Mouse (Mus musculus) colon, adult 2 months (tissue): ENCODE data around the gene Asb10. TPM values are rescaled to one million over a fixed set of nuclear protein-coding genes. Genes with fewer than 3 reads are reported as not detected.

Experiments used
- polyA plus RNA-seq: library from polyadenylated mRNA; depleted of rRNA; stranded (reverse); fragments of >200 nt; gene quantifications from 2 replicates; pipeline ENCODE4 v1.2.3, GENCODE M21; 2012; rRNA removed

Asb10 gene
- 0.73 and 1.3 TPM in 2 replicates for polyA plus RNA-seq

GRCm38 (mm10) chr5:24540387-24541143 lies at the start of gene Asb10:
Gene Asb10 (minus strand): TSS chr5:24540978.

DNA sequence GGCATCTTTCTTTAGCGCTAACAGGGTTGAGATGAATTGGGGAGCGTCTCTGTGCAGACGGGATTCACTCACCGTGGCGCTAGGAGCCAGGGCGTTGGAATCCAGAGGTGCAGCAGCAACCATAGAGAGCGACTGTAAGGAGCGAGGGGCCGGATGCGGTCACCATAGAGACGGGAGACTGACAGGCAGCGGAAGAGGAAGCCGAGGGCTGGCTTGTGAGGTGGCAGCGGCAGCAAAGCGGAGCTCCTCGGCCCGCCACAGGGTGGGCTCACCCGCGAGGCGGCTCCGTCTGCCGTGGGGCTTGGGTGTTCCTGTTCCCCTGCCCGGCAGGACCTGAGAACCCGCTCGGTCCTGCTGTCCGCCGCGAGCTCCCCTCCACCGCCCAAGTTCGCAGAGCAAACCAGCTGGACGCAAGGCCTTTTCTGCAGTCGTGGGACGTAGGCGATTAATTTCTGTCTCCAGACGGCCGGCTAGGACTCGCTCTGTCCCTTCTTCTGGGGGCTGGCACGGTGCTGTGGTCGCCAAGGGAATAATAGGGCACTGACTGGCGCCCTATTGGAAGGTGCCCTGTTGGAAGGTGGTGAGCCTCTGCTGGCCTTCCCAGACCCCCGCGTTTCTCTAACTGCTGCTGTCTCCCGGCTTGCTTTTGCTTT lies 45.9 kb upstream of the Asb10 start, which contains the start of gene Chpf2:
Chpf2 (plus strand) TSS at position 195 of the 653 bp plus-strand sequence.

GRCm38 (mm10) chr5:24577183-24577929 lies 36.6 kb upstream of the Asb10 start, which contains the start of gene Abcf2:
Gene Abcf2 (minus strand): TSS chr5:24577467.

DNA sequence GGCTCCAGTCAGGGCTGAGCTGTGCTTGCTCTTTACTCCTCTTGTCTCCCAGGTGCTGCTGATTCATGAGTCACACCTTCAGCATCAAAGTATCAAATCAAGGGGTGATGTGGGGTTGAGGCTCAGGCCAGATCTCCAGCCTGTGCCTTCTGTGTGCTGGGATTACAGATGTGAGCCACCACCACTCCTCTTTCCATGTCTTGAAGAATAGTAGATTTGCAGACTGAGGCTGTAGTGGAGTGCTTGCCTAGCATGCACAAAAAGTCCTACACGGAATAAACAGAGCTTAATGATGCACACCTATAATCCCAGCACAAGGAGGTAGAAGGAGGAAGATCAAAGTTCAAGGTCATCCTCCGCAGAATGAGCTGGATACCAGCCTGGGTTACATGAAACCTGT lies 15.9 kb upstream of the Asb10 start, which contains the start of gene 4931409K22Rik:
4931409K22Rik (minus strand) TSS at position 101 of the 400 bp plus-strand sequence.

GRCm38 (mm10) chr5:24526889-24527230 lies 13.9 kb downstream of the Asb10 start, which contains the start of gene Gbx1:
Gene Gbx1 (minus strand): TSS chr5:24527202.

Other genes starting within 250 kb of the Asb10 start
- 45.8 and 63.0 TPM in 2 replicates for gene Kcnh2, start 189.4 kb downstream of the Asb10 start, polyA plus RNA-seq
- 5.4 and 6.2 TPM in 2 replicates for gene Nos3, start 176.2 kb downstream of the Asb10 start, polyA plus RNA-seq
- 2.7 and 3.1 TPM in 2 replicates for gene Atg9b, start 148.8 kb downstream of the Asb10 start, polyA plus RNA-seq
- 87.7 and 110 TPM in 2 replicates for gene Abcb8, start 147.3 kb downstream of the Asb10 start, polyA plus RNA-seq
- gene Asic3, start 127.6 kb downstream of the Asb10 start, polyA plus RNA-seq: 0.24 and 0.58 TPM in 2 replicates
- 54.6 and 65.0 TPM in 2 replicates for gene Cdk5, start 117.4 kb downstream of the Asb10 start, polyA plus RNA-seq
- gene Slc4a2, start 117.1 kb downstream of the Asb10 start, polyA plus RNA-seq: 204 and 219 TPM in 2 replicates
- gene Fastk, start 95.7 kb downstream of the Asb10 start, polyA plus RNA-seq: 383 and 498 TPM in 2 replicates
- gene Tmub1, start 93.1 kb downstream of the Asb10 start, polyA plus RNA-seq: 132 and 162 TPM in 2 replicates
- gene Agap3, start 88.8 kb downstream of the Asb10 start, polyA plus RNA-seq: 67.4 and 75.9 TPM in 2 replicates
- not detected in 2 replicates for gene Gbx1, start 13.8 kb downstream of the Asb10 start, polyA plus RNA-seq
- gene 4931409K22Rik, start 15.8 kb upstream of the Asb10 start, polyA plus RNA-seq: not detected in 2 replicates
- gene Abcf2, start 36.5 kb upstream of the Asb10 start, polyA plus RNA-seq: 33.0 and 34.9 TPM in 2 replicates
- 39.3 and 45.2 TPM in 2 replicates for gene Chpf2, start 45.8 kb upstream of the Asb10 start, polyA plus RNA-seq
- gene Smarcd3, start 83.4 kb upstream of the Asb10 start, polyA plus RNA-seq: 26.0 and 26.6 TPM in 2 replicates
- gene Nub1, start 144.6 kb upstream of the Asb10 start, polyA plus RNA-seq: 33.6 and 40.7 TPM in 2 replicates
- 0.77 and 1.3 TPM in 2 replicates for gene Wdr86, start 189.7 kb upstream of the Asb10 start, polyA plus RNA-seq
- 6.9 TPM in 1 of 2 replicates, not detected in the other for gene Crygn, start 217.0 kb upstream of the Asb10 start, polyA plus RNA-seq